Comparison of ENCODE assay signal across 19 mouse cellular contexts in genomic region chr8:11530155-11530770, GRCm38 (mm10). TPM values are rescaled to one million over a fixed set of nuclear protein-coding genes. Genes with fewer than 3 reads are reported as not detected.
DNase-seq lines count a peak whose midpoint lies in the region; ATAC-seq lines count a peak whose summit lies in the region.
"Had no signal": no experiment of that assay in that cellular context is flagged by ENCODE, and none has a peak within 500 bp of the region (broad histone marks: within the 10 kb centered on the region; RNA-seq: fewer than 3 reads in every experiment).

No protein-coding gene starts in this region.

- H3K4me2 ChIP-seq in liver, embryonic 13.5 days: no peak overlapping the region
- no peak overlapping the region for H3K4me2 ChIP-seq in liver, embryonic 11.5 days
- H3K4me2 ChIP-seq in intestine, embryonic 16.5 days (ENCODE audit: low read depth, low read length): no peak overlapping the region
- H3K4me2 ChIP-seq: limb, embryonic 15.5 days; neural tube, embryonic 12.5 days had no signal

- WGBS in liver, embryonic 13.5 days (ENCODE audit: insufficient replicate concordance): 81% methylated on average over 18 of the region's 18 CpGs
- WGBS in liver, embryonic 11.5 days: 85% methylated on average over 18 of the region's 18 CpGs
- 85% methylated on average over 18 of the region's 18 CpGs for whole genome bisulfite sequencing in intestine, embryonic 16.5 days

- peak; percentile 91 for ATAC-seq in frontal cortex, adult (ENCODE audit: low TSS enrichment)
- peak; percentile 50 for ATAC-seq in liver, embryonic 13.5 days (ENCODE audit: low read depth)
- no peak for ATAC-seq in liver, embryonic 11.5 days (replicated peaks; ENCODE audit: low FRiP score)
- ATAC-seq in erythroid progenitor cell, adult 5-6 weeks (replicated peaks; ENCODE audit: low FRiP score, poor library complexity, severe bottlenecking): peak; percentile 34; the same call in 1 of the 2 replicates
- no peak for ATAC-seq in intestine, embryonic 16.5 days
- ATAC-seq: Patski had no signal

- no peaks in the 10 kb centered on the region for H3K9me3 ChIP-seq in liver, embryonic 13.5 days (replicated peaks)
- no peaks in the 10 kb centered on the region for H3K9me3 ChIP-seq in liver, embryonic 11.5 days (ENCODE audit: control insufficient read depth, low read length)
- H3K9me3 ChIP-seq in intestine, embryonic 16.5 days (ENCODE audit: control insufficient read depth, low read length): no peaks in the 10 kb centered on the region
- H3K9me3 ChIP-seq: forebrain, embryonic 10.5 days; limb, embryonic 15.5 days; megakaryocyte, embryonic 14.5 days; neural tube, embryonic 12.5 days had no signal

- no peak overlapping the region for H3K27ac ChIP-seq in liver, embryonic 13.5 days
- H3K27ac ChIP-seq in liver, embryonic 11.5 days (ENCODE audit: low read depth, low read length): no peak overlapping the region
- H3K27ac ChIP-seq in intestine, embryonic 16.5 days (ENCODE audit: low read length): no peak overlapping the region
- H3K27ac ChIP-seq: forebrain, embryonic 10.5 days; hindbrain, embryonic 10.5 days; kidney, postnatal 0 days; limb, embryonic 15.5 days; neural tube, embryonic 12.5 days had no signal

- H3K27me3 ChIP-seq in liver, embryonic 13.5 days: no peaks in the 10 kb centered on the region
- H3K27me3 ChIP-seq in liver, embryonic 11.5 days (replicated peaks; ENCODE audit: control insufficient read depth, insufficient read depth, low read length): no peaks in the 10 kb centered on the region
- H3K27me3 ChIP-seq in intestine, embryonic 16.5 days (replicated peaks; ENCODE audit: control insufficient read depth, insufficient read depth, low read length): no peaks in the 10 kb centered on the region
- H3K27me3 ChIP-seq: limb, embryonic 15.5 days; megakaryocyte, embryonic 14.5 days; neural tube, embryonic 12.5 days; Patski had no signal

- no peak for DNase-seq in frontal cortex, postnatal 14 days (ENCODE audit: low spot score in 2 of 2)
- DNase-seq in liver, embryonic 13.5 days: no peak
- DNase-seq in liver, embryonic 11.5 days (ENCODE audit: low spot score): no peak
- DNase-seq in ES-CJ7 (ENCODE audit: low read depth, low spot score): peak; percentile 75
- no peak for DNase-seq in B cell, adult 2 months
- DNase-seq: cerebellum, adult 18-20 months; gastrocnemius, postnatal 10 days; lung, postnatal 10 days; thymus, postnatal 36 days had no signal

- H3K4me1 ChIP-seq in liver, embryonic 13.5 days (replicated peaks): no peaks in the 10 kb centered on the region
- H3K4me1 ChIP-seq in liver, embryonic 11.5 days (replicated peaks; ENCODE audit: control insufficient read depth, insufficient read depth, low read length): no peaks in the 10 kb centered on the region
- H3K4me1 ChIP-seq in intestine, embryonic 16.5 days (ENCODE audit: control insufficient read depth, insufficient read depth, low read length): no peaks in the 10 kb centered on the region
- H3K4me1 ChIP-seq: limb, embryonic 15.5 days; neural tube, embryonic 12.5 days had no signal

- H3K4me3 ChIP-seq in liver, embryonic 13.5 days (replicated peaks): no peak overlapping the region
- H3K4me3 ChIP-seq in liver, embryonic 11.5 days (ENCODE audit: low read depth, low read length): no peak overlapping the region
- H3K4me3 ChIP-seq in intestine, embryonic 16.5 days (ENCODE audit: low read length): no peak overlapping the region
- H3K4me3 ChIP-seq: forebrain, embryonic 10.5 days; hindbrain, embryonic 10.5 days; limb, embryonic 15.5 days; megakaryocyte, embryonic 14.5 days; neural tube, embryonic 12.5 days had no signal

- peaks cover 77% of the 10 kb centered on the region for H3K36me3 ChIP-seq in liver, embryonic 13.5 days
- peaks cover 16% of the 10 kb centered on the region for H3K36me3 ChIP-seq in liver, embryonic 11.5 days (ENCODE audit: control insufficient read depth, insufficient read depth, low read length)
- H3K36me3 ChIP-seq in intestine, embryonic 16.5 days (ENCODE audit: control insufficient read depth, insufficient read depth, low read length): peaks cover 3% of the 10 kb centered on the region; the same call in 1 of the 2 replicates

- H3K9ac ChIP-seq in liver, embryonic 13.5 days: no peak overlapping the region
- no peak overlapping the region for H3K9ac ChIP-seq in liver, embryonic 11.5 days (ENCODE audit: low read depth, low read length)
- no peak overlapping the region for H3K9ac ChIP-seq in intestine, embryonic 16.5 days (ENCODE audit: low read depth, low read length)
- H3K9ac ChIP-seq: limb, embryonic 15.5 days; neural tube, embryonic 12.5 days had no signal

RNA-seq across cellular contexts. Expression of gene Cars2, which starts 20.3 kb away (rescaled TPM):
- polyA plus RNA-seq in liver, embryonic 13.5 days (2015; fragmentation: Nextera tagmentation; extraction: Ambion mirVana): 17.9 and 19.4 TPM in 2 replicates
- polyA plus RNA-seq in liver, embryonic 11.5 days (2014; fragmentation: Nextera tagmentation; extraction: Ambion mirVana): 32.4 and 33.1 TPM in 2 replicates
- total RNA-seq in erythroid progenitor cell, adult 5-6 weeks (2015; ENCODE audit: low replicate concordance): 6.1 and 44.4 TPM in 2 replicates
- 6.8 and 18.5 TPM in 2 replicates for total RNA-seq in erythroid progenitor cell, adult 5-6 weeks (2017; ENCODE audit: low replicate concordance)
- 28.6 and 32.5 TPM in 2 replicates for polyA plus RNA-seq in intestine, embryonic 16.5 days (2015; fragmentation: Nextera tagmentation; extraction: Ambion mirVana)

RNA-seq across cellular contexts. Expression of gene Ing1, which starts 25.1 kb away (rescaled TPM):
- polyA plus RNA-seq in liver, embryonic 13.5 days (2015; fragmentation: Nextera tagmentation; extraction: Ambion mirVana): 16.3 and 16.5 TPM in 2 replicates
- 26.7 and 31.2 TPM in 2 replicates for polyA plus RNA-seq in liver, embryonic 11.5 days (2014; fragmentation: Nextera tagmentation; extraction: Ambion mirVana)
- 46.1 and 62.0 TPM in 2 replicates for total RNA-seq in erythroid progenitor cell, adult 5-6 weeks (2015; ENCODE audit: low replicate concordance)
- total RNA-seq in erythroid progenitor cell, adult 5-6 weeks (2017; ENCODE audit: low replicate concordance): 56.3 and 81.8 TPM in 2 replicates
- 21.5 and 22.0 TPM in 2 replicates for polyA plus RNA-seq in intestine, embryonic 16.5 days (2015; fragmentation: Nextera tagmentation; extraction: Ambion mirVana)

RNA-seq across cellular contexts. Expression of gene Naxd, which starts 33.0 kb away (rescaled TPM):
- 39.6 and 40.4 TPM in 2 replicates for polyA plus RNA-seq in liver, embryonic 13.5 days (2015; fragmentation: Nextera tagmentation; extraction: Ambion mirVana)
- polyA plus RNA-seq in liver, embryonic 11.5 days (2014; fragmentation: Nextera tagmentation; extraction: Ambion mirVana): 68.7 and 73.8 TPM in 2 replicates
- 20.2 and 42.8 TPM in 2 replicates for total RNA-seq in erythroid progenitor cell, adult 5-6 weeks (2015; ENCODE audit: low replicate concordance)
- 12.9 and 24.0 TPM in 2 replicates for total RNA-seq in erythroid progenitor cell, adult 5-6 weeks (2017; ENCODE audit: low replicate concordance)
- polyA plus RNA-seq in intestine, embryonic 16.5 days (2015; fragmentation: Nextera tagmentation; extraction: Ambion mirVana): 96.8 and 105 TPM in 2 replicates

RNA-seq across cellular contexts. Expression of gene Rab20, which starts 51.8 kb away (rescaled TPM):
- polyA plus RNA-seq in liver, embryonic 13.5 days (2015; fragmentation: Nextera tagmentation; extraction: Ambion mirVana): 3.1 and 3.5 TPM in 2 replicates
- polyA plus RNA-seq in liver, embryonic 11.5 days (2014; fragmentation: Nextera tagmentation; extraction: Ambion mirVana): 3.2 and 4.5 TPM in 2 replicates
- 2.9 TPM in 1 of 2 replicates, not detected in the other for total RNA-seq in erythroid progenitor cell, adult 5-6 weeks (2015; ENCODE audit: low replicate concordance)
- total RNA-seq in erythroid progenitor cell, adult 5-6 weeks (2017; ENCODE audit: low replicate concordance): 2.8 and 3.6 TPM in 2 replicates
- 25.5 and 27.6 TPM in 2 replicates for polyA plus RNA-seq in intestine, embryonic 16.5 days (2015; fragmentation: Nextera tagmentation; extraction: Ambion mirVana)

Comparison
In these comparisons a context has a peak if more than half of its experiments do, and no peak if none do; other contexts are left out.
1. ATAC-seq: peak in frontal cortex, adult (single experiment), liver, embryonic 13.5 days (single experiment) and erythroid progenitor cell, adult 5-6 weeks (single experiment); none in liver, embryonic 11.5 days (single experiment) and intestine, embryonic 16.5 days (single experiment).